Mouse (Mus musculus): ENCODE results near the gene Elf2.
"Not testable (repeated sequence)": the region's sequence is repeated elsewhere in the genome, so short reads cannot be mapped to it uniquely, and the experiment has no call there.

Elf2 gene

DNA sequence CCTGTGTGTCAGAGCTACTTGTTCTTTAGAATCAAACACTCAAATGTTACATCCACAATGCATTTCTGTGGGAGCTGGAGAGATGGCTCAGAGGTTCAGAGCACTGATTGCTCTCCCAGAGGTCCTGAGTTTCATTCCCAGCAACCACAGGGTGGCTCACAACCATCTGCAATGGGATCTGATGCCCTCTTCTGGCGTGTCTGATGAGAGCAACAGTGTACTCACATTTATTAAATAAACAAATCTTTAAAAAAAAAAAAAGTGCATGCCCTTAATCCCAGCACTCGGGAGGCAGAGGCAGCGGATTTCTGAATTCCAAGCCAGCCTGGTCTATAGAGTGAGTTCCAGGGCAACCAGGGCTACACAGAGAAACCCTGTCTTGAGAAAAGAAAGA, 13.6 kb upstream of the Elf2 start:
- no peaks in the 10 kb centered on the region for H3K36me3 ChIP-seq (ENCODE audit: insufficient read depth, low read length)
- TF ChIP-seq CTCF (conservative IDR thresholded peaks at IDR 0.05; ENCODE audit: low read length) (no peak), NANOG (IDR thresholded peaks at IDR 0.05; ENCODE audit: borderline replicate concordance, low read length) (no peak), POU5F1 (IDR thresholded peaks at IDR 0.05; ENCODE audit: borderline replicate concordance, low read length) (no peak)
- H3K4me3 ChIP-seq (replicated peaks; ENCODE audit: low read length), result no peak overlapping the region
- peaks cover 33% of the 10 kb centered on the region for H3K4me1 ChIP-seq (replicated peaks; ENCODE audit: low read depth, low read length)
- H3K9me3 ChIP-seq (ENCODE audit: low read length), result no peaks in the 10 kb centered on the region
- H3K27me3 ChIP-seq (ENCODE audit: insufficient read depth, low read length), result peaks cover 10% of the 10 kb centered on the region; the same call in 1 of the 2 replicates

GRCm38 (mm10) chr3:51353325-51354033, 13.0 kb upstream of the Elf2 start:
- TF ChIP-seq NANOG (IDR thresholded peaks at IDR 0.05; ENCODE audit: borderline replicate concordance, low read length) (no peak), POU5F1 (IDR thresholded peaks at IDR 0.05; ENCODE audit: borderline replicate concordance, low read length) (no peak), CTCF (conservative IDR thresholded peaks at IDR 0.05; ENCODE audit: low read length) (peak; percentile 90)
- Histone ChIP-seq H3K4me3 (replicated peaks; ENCODE audit: low read length) (no peak overlapping the region), H3K36me3 (ENCODE audit: insufficient read depth, low read length) (no peaks in the 10 kb centered on the region), H3K9me3 (ENCODE audit: low read length) (no peaks in the 10 kb centered on the region), H3K27me3 (ENCODE audit: insufficient read depth, low read length) (peaks cover 5% of the 10 kb centered on the region; the same call in 1 of the 2 replicates), H3K4me1 (replicated peaks; ENCODE audit: low read depth, low read length) (peaks cover 38% of the 10 kb centered on the region)

- Histone ChIP-seq H3K9me3 (ENCODE audit: low read length) (no peaks in the 10 kb centered on the region), H3K4me3 (replicated peaks; ENCODE audit: low read length) (no peak overlapping the region), H3K27me3 (ENCODE audit: insufficient read depth, low read length) (no peaks in the 10 kb centered on the region; the same call in 1 of the 2 replicates), H3K36me3 (ENCODE audit: insufficient read depth, low read length) (no peaks in the 10 kb centered on the region), H3K4me1 (replicated peaks; ENCODE audit: low read depth, low read length) (peaks cover 27% of the 10 kb centered on the region)
- TF ChIP-seq POU5F1 (IDR thresholded peaks at IDR 0.05; ENCODE audit: borderline replicate concordance, low read length) (no peak), CTCF (conservative IDR thresholded peaks at IDR 0.05; ENCODE audit: low read length) (no peak), NANOG (IDR thresholded peaks at IDR 0.05; ENCODE audit: borderline replicate concordance, low read length) (no peak)
Measured at GRCm38 (mm10) chr3:51350806-51351205, 10.3 kb upstream of the Elf2 start.

GRCm38 (mm10) chr3:51348646-51349238, 8.3 kb upstream of the Elf2 start:
- TF ChIP-seq NANOG (IDR thresholded peaks at IDR 0.05; ENCODE audit: borderline replicate concordance, low read length) (no peak), CTCF (conservative IDR thresholded peaks at IDR 0.05; ENCODE audit: low read length) (no peak), POU5F1 (IDR thresholded peaks at IDR 0.05; ENCODE audit: borderline replicate concordance, low read length) (no peak)
- H3K9me3 ChIP-seq (ENCODE audit: low read length), result no peaks in the 10 kb centered on the region
- no peak overlapping the region for H3K4me3 ChIP-seq (replicated peaks; ENCODE audit: low read length)
- H3K36me3 ChIP-seq (ENCODE audit: insufficient read depth, low read length), result no peaks in the 10 kb centered on the region
- H3K27me3 ChIP-seq (ENCODE audit: insufficient read depth, low read length), result peaks cover 5% of the 10 kb centered on the region
- peaks cover 25% of the 10 kb centered on the region for H3K4me1 ChIP-seq (replicated peaks; ENCODE audit: low read depth, low read length)

DNA sequence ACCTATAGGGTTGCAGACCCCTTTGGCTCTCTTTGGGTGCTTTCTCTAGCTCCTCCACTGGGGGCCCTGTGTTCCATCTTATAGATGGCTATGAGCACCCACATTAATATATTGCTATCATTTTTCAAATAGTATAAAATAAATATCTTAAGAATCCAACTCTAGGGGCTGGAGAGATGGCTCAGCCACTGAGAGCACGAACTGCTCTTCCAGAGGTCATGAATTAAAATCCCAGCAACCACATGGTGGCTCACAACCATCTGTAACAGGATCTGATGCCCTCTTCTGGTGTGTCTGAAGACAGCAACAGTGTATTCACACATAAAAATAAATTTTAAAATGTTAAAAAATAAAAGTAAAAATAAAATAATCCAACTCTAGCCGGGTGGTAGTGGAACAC, 4.6 kb upstream of the Elf2 start:
- H3K27me3 ChIP-seq (ENCODE audit: insufficient read depth, low read length), result peaks cover 26% of the 10 kb centered on the region
- TF ChIP-seq CTCF (conservative IDR thresholded peaks at IDR 0.05; ENCODE audit: low read length), result peak; percentile 8
- not testable (repeated sequence) for H3K36me3 ChIP-seq (ENCODE audit: insufficient read depth, low read length); H3K9me3 ChIP-seq (ENCODE audit: low read length); H3K4me3 ChIP-seq (replicated peaks; ENCODE audit: low read length)
- H3K4me1 ChIP-seq (replicated peaks; ENCODE audit: low read depth, low read length), result peaks cover 17% of the 10 kb centered on the region

- H3K9me3 ChIP-seq (ENCODE audit: low read length); H3K36me3 ChIP-seq (ENCODE audit: insufficient read depth, low read length); H3K4me3 ChIP-seq (replicated peaks; ENCODE audit: low read length): not testable (repeated sequence)
- peaks cover 19% of the 10 kb centered on the region for H3K4me1 ChIP-seq (replicated peaks; ENCODE audit: low read depth, low read length)
- peaks cover 32% of the 10 kb centered on the region for H3K27me3 ChIP-seq (ENCODE audit: insufficient read depth, low read length)
Measured at GRCm38 (mm10) chr3:51344182-51344581, 3.7 kb upstream of the Elf2 start.

DNA sequence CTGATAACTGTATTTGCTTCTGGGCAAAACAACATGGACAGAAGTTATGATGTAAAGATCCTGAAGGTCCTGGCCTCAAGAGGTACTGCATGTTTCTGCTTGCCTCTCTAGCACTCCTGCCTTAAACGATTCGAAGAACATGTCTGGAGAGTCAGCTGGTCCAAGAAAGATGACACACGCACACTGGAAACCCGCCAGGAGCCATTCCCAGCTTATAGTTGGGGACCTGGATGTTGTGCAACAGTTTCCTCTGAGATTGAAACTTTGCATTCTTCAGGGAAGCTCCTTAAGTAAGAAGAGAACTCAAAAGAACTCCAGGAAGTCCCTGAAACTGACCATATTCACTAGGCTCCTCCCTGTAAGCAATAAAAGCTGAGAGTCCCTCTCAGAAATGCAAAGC, 2.8 kb upstream of the Elf2 start:
- no peaks in the 10 kb centered on the region for H3K36me3 ChIP-seq (ENCODE audit: insufficient read depth, low read length)
- H3K9me3 ChIP-seq (ENCODE audit: low read length), result no peaks in the 10 kb centered on the region
- peaks cover 37% of the 10 kb centered on the region for H3K27me3 ChIP-seq (ENCODE audit: insufficient read depth, low read length)
- H3K4me3 ChIP-seq (replicated peaks; ENCODE audit: low read length), result no peak overlapping the region
- TF ChIP-seq CTCF (conservative IDR thresholded peaks at IDR 0.05; ENCODE audit: low read length) (no peak), POU5F1 (IDR thresholded peaks at IDR 0.05; ENCODE audit: borderline replicate concordance, low read length) (no peak), NANOG (IDR thresholded peaks at IDR 0.05; ENCODE audit: borderline replicate concordance, low read length) (no peak)
- peaks cover 15% of the 10 kb centered on the region for H3K4me1 ChIP-seq (replicated peaks; ENCODE audit: low read depth, low read length)

GRCm38 (mm10) chr3:51342152-51342551, 1.7 kb upstream of the Elf2 start:
- Histone ChIP-seq H3K36me3 (ENCODE audit: insufficient read depth, low read length) (no peaks in the 10 kb centered on the region), H3K9me3 (ENCODE audit: low read length) (no peaks in the 10 kb centered on the region), H3K27me3 (ENCODE audit: insufficient read depth, low read length) (peaks cover 39% of the 10 kb centered on the region), H3K4me1 (replicated peaks; ENCODE audit: low read depth, low read length) (peaks cover 15% of the 10 kb centered on the region), H3K4me3 (replicated peaks; ENCODE audit: low read length) (peak overlapping the region; percentile 97)
- TF ChIP-seq CTCF (conservative IDR thresholded peaks at IDR 0.05; ENCODE audit: low read length) (no peak), POU5F1 (IDR thresholded peaks at IDR 0.05; ENCODE audit: borderline replicate concordance, low read length) (no peak), NANOG (IDR thresholded peaks at IDR 0.05; ENCODE audit: borderline replicate concordance, low read length) (no peak)

All from E14TG2a.4 (cell line).